21 mouse cellular contexts compared by ENCODE assay signal in the genomic region with DNA sequence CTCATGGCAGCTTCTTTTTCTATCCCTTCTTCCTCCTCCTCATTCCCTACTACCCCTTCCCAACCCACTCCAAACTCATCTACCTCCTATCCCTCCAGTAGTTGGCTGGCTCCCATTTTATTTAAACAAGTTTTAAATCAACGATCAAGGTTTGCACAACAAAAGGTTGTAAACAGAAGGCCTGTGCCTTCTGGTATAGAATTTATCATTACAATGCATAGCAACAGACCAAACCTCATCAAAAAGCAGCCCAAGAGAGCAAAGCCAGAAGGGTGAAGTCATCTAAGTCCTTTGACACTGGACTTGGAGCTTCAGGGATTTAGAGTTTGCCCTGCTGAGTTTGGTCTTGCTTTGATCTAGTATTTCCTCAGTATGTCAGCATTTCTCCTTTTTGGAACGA. TPM values are rescaled to one million over a fixed set of nuclear protein-coding genes. Genes with fewer than 3 reads are reported as not detected.
"Had no signal": no experiment of that assay in that cellular context is flagged by ENCODE, and none has a peak within 500 bp of the region (broad histone marks: within the 10 kb centered on the region; RNA-seq: fewer than 3 reads in every experiment).

No protein-coding gene starts in this region.

- H3K27ac ChIP-seq: midbrain, embryonic 10.5 days; midbrain, embryonic 12.5 days; neural tube, embryonic 13.5 days; neural tube, embryonic 15.5 days had no signal

- H3K36me3 ChIP-seq: midbrain, embryonic 10.5 days; midbrain, embryonic 12.5 days; neural tube, embryonic 13.5 days; neural tube, embryonic 15.5 days had no signal

- H3K9ac ChIP-seq: lung, embryonic 14.5 days; midbrain, embryonic 12.5 days; neural tube, embryonic 13.5 days; neural tube, embryonic 15.5 days had no signal

- H3K27me3 ChIP-seq: midbrain, embryonic 12.5 days; neural tube, embryonic 13.5 days; neural tube, embryonic 15.5 days had no signal

- H3K4me1 ChIP-seq: midbrain, embryonic 10.5 days; midbrain, embryonic 12.5 days; neural tube, embryonic 13.5 days; neural tube, embryonic 15.5 days had no signal

- H3K4me2 ChIP-seq: lung, embryonic 14.5 days; midbrain, embryonic 12.5 days; neural tube, embryonic 13.5 days; neural tube, embryonic 15.5 days had no signal

- H3K4me3 ChIP-seq: midbrain, embryonic 10.5 days; midbrain, embryonic 12.5 days; myocyte; neural tube, embryonic 13.5 days; neural tube, embryonic 15.5 days had no signal

- ATAC-seq: midbrain, embryonic 16.5 days had no signal

- H3K9me3 ChIP-seq: midbrain, embryonic 10.5 days; midbrain, embryonic 12.5 days; neural tube, embryonic 13.5 days; neural tube, embryonic 15.5 days had no signal

- DNase-seq: lung, adult 18-20 months; lung, embryonic 14.5 days; lung, postnatal 10 days; lung, postnatal 4 days; midbrain, embryonic 14.5 days; retina, postnatal 1 day; right cerebral cortex, adult 18-20 months; right cerebral cortex, postnatal 25 days; right cerebral cortex, postnatal 4 days; spleen, adult 18-20 months; thymus, adult 18-20 months; thymus, postnatal 14 days; thymus, postnatal 36 days had no signal

RNA-seq across cellular contexts. Expression of a gene that starts 15.0 kb away (rescaled TPM):
- total RNA-seq: megakaryocyte, adult 5-6 weeks; megakaryocyte-erythroid progenitor cell, adult 5-6 weeks had no signal
